Mouse (Mus musculus) cerebellum, adult 2 months (tissue): ENCODE data around the gene Orc5. TPM values are rescaled to one million over a fixed set of nuclear protein-coding genes. Genes with fewer than 3 reads are reported as not detected.
"Not testable (repeated sequence)": the region's sequence is repeated elsewhere in the genome, so short reads cannot be mapped to it uniquely, and the experiment has no call there.

Source experiments
- DNase-seq, 2 experiments: peaks; one replicate each; pipeline ENCODE4 v3.0.0; 2021
- H3K27ac ChIP-seq: fragments of 200-500 bp; 2 replicates; pipeline ENCODE4 v1.5.1; 2012; ENCODE audit warnings: low read length, control low read depth, inconsistent platforms; ENCODE audit not compliant: insufficient read depth
- H3K27me3 ChIP-seq: fragments of 200-500 bp; 2 replicates; pipeline ENCODE4 v1.6.1; 2012; ENCODE audit warnings: inconsistent platforms, mild to moderate bottlenecking, low read length, moderate library complexity; ENCODE audit not compliant: control insufficient read depth, insufficient read depth
- H3K4me1 ChIP-seq: fragments of 200-500 bp; 2 replicates; pipeline ENCODE4 v1.6.1; 2011; ENCODE audit warnings: low read length; ENCODE audit not compliant: control insufficient read depth, insufficient read depth
- H3K4me3 ChIP-seq: fragments of 200-500 bp; replicated peaks from 2 replicates; pipeline ENCODE3; 2011; ENCODE audit warnings: mild to moderate bottlenecking, low read depth, low read length, control low read depth; ENCODE audit not compliant: insufficient read depth
- CTCF ChIP-seq: fragments of 200-500 bp; IDR thresholded peaks from 2 replicates; pipeline ENCODE4 v1.5.1; 2011; ENCODE audit warnings: low read depth, mild to moderate bottlenecking, control low read depth, low read length, moderate library complexity, borderline replicate concordance; ENCODE audit not compliant: insufficient read depth
- POLR2A ChIP-seq: fragments of 200-500 bp; IDR thresholded peaks from 2 replicates; pipeline ENCODE4 v1.6.1; 2011; ENCODE audit warnings: low read length, control low read depth, borderline replicate concordance; ENCODE audit not compliant: insufficient read depth
- WGBS: fragments of 180-500 bp; shearing (Covaris S2); methylation state at CpG from one replicate; pipeline ENCODE4 v1.1.7; 2018; 5-methylcytosine and 5-hydroxymethylcytosine counted together
- polyA plus RNA-seq: library from polyadenylated mRNA; depleted of rRNA; stranded (reverse); fragments of >200 nt; gene quantifications from 2 replicates; pipeline ENCODE4 v1.2.3, GENCODE M21; 2012

Orc5 gene
- polyA plus RNA-seq, 1 experiment, result 9.7 TPM

DNA sequence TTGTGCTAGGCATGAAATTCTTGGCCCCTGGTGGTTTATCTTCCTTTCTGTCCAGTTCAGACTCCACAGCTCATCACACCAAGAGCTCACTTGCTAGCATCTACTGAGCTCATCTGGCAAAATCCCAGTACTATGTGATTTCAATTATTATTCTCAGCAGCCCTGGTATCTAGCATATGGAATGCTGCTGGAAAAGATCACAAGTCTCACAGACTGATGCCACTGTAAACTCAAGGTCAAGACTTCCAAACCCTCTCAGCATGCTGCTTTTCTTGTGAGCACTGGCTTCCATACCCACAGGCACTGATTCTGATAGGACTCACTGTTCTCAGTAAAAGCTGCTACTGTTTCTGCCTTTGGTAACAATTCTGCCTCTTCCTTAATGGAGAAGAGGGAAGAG, 59.1 kb downstream of the Orc5 start:
- Histone ChIP-seq H3K27ac (peak overlapping the region; percentile 21; the same call in 1 of the 2 replicates), H3K4me3 (no peak overlapping the region), H3K4me1 (peaks cover 14% of the 10 kb centered on the region; the same call in 1 of the 2 replicates), H3K27me3 (no peaks in the 10 kb centered on the region)
- DNase-seq, result peak; percentile 53 to 77
- TF ChIP-seq CTCF, result no peak
- no peak for TF ChIP-seq POLR2A

DNA sequence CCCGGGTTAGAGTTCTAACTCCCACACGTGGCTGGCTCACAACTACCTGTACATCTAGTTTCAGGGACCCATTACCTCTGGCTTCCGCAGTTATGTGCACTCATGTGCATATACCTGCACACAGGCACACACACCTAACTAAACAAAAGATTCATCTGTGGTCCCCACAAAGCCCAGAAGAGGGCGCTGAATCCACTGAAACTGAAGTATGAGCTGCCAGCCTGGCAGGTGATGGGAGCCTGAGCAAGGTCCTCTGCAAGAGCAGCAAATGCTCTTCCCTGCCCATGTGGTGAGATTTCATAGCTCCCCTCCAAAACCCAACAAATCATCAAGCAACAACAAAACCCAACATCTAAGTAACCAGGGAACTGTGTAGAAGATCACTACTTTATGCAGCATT, 61.1 kb downstream of the Orc5 start:
- TF ChIP-seq POLR2A, result no peak
- TF ChIP-seq CTCF, result peak; percentile 29; the same call in 1 of the 2 replicates
- peak in 1 of 2 experiments; percentile 42 for DNase-seq
- Histone ChIP-seq H3K27me3 (no peaks in the 10 kb centered on the region), H3K27ac (no peak overlapping the region), H3K4me3 (no peak overlapping the region), H3K4me1 (peaks cover 24% of the 10 kb centered on the region)
- 87% methylated on average over 4 of the region's 4 CpGs for WGBS

DNA sequence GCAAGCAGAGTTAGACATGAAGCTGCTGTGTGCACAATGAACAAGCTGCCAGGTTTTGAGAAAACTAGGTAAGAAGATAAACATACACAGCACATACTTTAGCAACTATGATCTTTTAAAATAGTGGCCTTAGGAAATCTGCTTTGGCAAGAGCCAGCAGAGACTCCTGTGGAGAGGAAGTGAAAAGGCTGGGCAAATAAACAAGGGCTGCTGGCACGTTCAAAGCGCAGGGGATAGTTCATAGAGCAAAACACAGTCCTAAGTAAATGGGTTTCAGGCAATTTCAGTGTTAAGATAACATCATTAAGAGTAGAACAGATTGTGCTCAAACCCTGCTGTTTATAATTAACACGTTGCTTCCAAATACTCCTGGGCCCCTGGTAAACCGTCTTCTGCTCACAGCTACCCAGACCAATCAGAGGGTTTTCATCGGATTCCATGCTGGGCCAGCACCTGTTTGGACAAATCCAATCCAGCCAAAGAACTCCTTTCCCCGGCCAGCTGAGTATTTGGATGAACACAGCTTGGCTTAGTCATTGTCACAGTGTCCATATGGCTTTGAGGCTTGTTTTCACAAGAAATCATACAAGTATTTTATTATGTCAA, 63.5 kb downstream of the Orc5 start:
- WGBS, result 4% methylated on average over 6 of the region's 6 CpGs
- DNase-seq, result peak; percentile 94 to 99

DNA sequence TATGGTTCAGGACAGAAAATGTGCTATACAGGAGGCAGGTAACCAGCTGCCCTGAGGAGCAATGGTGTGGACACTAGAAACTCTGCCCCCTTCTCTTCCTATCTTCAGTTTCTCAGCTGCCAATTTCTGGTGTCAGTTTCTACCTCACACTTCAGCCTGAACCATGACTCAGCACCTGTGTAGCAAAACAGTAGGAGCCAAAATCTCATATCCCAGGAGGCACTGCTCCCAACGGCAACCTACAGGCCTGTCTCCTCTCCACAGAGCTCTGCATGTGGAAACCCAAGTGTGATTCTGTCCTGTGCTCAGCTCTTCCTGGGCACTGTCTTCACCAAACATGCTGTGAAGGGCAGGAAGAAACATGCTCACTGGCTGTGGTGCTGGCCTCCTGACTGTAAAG, 64.5 kb downstream of the Orc5 start:
- H3K4me3 ChIP-seq, result no peak overlapping the region
- 7% methylated on average over 1 of the region's 1 CpGs for WGBS
- TF ChIP-seq CTCF, result no peak
- TF ChIP-seq POLR2A, result no peak
- peak overlapping the region; percentile 96 for H3K27ac ChIP-seq
- H3K4me1 ChIP-seq, result peaks cover 26% of the 10 kb centered on the region
- H3K27me3 ChIP-seq, result no peaks in the 10 kb centered on the region
- DNase-seq, result peak; percentile 55 to 60

More for the DNA sequence above, 63.5 kb downstream of the Orc5 start:
- TF ChIP-seq POLR2A (no peak), CTCF (no peak)
- Histone ChIP-seq H3K4me1 (peaks cover 30% of the 10 kb centered on the region), H3K27ac (peak overlapping the region; percentile 78), H3K27me3 (no peaks in the 10 kb centered on the region), H3K4me3 (no peak overlapping the region)

DNA sequence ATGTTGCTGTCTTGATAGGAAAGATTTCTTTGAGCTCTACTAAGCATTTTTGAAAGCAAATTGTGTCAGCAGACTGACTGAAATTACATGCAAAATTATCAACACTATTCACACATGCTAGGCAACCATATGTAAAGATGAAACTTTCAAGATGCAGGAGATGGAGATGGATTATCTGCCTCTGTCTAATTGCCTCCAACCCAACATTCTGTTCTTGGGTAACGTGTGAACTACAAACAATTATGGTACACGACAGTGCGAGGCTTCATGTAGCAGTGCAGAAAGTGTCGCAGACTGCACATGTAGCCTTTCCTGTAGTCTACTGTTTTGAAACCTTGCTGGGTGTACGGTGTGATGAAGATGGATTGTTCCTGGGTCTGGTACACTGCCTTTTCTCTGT, 67.7 kb downstream of the Orc5 start:
- H3K27me3 ChIP-seq, result no peaks in the 10 kb centered on the region
- WGBS, result 95% methylated on average over 5 of the region's 5 CpGs
- no peak for TF ChIP-seq CTCF
- no peak for TF ChIP-seq POLR2A

DNA sequence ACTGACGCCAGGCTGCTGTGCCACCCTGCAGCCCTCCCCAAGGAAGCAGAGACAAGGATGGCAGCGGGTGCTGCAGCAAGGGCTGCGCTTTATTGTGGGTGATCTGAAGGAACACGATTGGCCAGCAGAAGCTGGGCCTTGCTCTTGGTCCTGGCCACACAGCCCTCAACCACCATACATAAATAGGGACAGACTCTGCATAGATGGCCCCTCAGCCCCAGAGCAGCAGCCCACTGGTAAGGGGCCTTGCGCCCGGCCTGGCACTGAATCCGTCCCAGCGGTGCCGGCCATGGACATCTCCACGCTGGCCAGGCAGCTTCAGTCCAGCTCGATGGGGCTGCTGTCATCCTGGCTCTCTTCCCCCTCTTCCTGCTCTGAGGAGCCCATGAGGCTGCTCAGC, 77.8 kb downstream of the Orc5 start:
- not testable (repeated sequence) for H3K27me3 ChIP-seq, H3K4me1 ChIP-seq, H3K27ac ChIP-seq, H3K4me3 ChIP-seq, DNase-seq
- 46% methylated on average over 8 of the region's 11 CpGs for WGBS

More for the DNA sequence above, 67.7 kb downstream of the Orc5 start:
- Histone ChIP-seq H3K27ac (no peak overlapping the region), H3K4me3 (no peak overlapping the region), H3K4me1 (peaks cover 22% of the 10 kb centered on the region)
- DNase-seq, result no peak

DNA sequence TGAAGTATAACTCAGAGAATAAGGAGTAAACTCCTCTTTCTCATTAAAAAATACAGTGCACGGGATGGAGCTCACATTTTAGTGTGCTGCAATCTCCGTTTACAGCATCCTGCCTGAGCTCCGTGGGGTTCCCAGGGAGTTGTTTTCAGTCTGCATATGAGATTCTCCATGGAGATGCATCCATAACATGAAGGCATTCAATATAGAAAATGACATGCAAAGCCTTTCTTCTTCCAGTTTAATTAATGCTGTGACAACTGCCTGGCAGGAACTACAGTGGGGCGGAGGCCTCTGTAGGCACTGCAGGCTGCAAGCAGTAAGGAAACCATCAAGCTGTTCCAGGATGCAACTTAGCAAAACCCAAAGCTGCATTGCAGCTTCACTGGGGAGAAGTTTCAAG, 79.0 kb downstream of the Orc5 start:
- Histone ChIP-seq H3K27ac (no peak overlapping the region), H3K4me3 (no peak overlapping the region), H3K4me1 (peaks cover 3% of the 10 kb centered on the region; the same call in 1 of the 2 replicates), H3K27me3 (no peaks in the 10 kb centered on the region)
- 77% methylated on average over 4 of the region's 4 CpGs for WGBS
- DNase-seq, result no peak
- no peak for TF ChIP-seq CTCF
- no peak for TF ChIP-seq POLR2A

DNA sequence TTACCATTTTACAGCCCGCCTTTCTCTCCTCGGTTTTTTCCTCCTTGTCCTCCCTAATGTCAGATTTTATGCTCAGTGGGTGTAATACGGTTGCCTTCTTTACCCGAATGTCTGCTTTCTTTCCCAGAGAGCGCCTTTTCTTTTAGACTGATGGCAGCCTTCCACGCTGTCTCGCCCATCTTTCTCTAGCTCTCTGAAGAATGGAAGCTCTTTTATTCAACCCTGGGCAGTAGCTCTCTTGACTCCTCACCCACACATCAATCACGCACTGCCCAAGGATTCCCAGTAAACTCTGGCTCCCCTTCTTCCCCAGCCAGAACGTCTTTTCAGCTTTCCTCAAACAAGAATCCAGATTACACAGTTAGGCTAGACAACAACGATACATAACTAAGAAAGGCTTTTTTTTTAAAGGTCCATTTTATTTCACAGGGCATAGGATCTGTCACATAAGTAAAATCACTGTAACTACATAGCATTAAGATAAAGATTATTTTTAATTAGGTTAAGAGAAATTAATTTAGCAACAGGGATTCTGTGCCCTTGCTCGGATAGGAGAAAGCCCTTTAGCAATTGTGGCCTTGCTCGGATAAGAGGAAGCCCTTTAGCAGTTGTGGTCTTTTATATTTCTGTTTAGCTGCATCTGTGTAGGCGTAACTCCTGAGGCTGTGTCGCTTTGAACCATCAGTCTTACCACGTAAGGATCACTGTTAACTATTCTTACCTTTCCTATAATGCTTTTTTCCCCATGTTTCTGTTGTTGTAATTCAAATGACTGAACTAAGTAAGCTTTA, 97.2 kb downstream of the Orc5 start:
- DNase-seq, result no peak
- no peak for TF ChIP-seq POLR2A
- TF ChIP-seq CTCF, result no peak
- no peak overlapping the region for H3K4me3 ChIP-seq
- no peaks in the 10 kb centered on the region for H3K27me3 ChIP-seq
- H3K27ac ChIP-seq, result no peak overlapping the region
- no peaks in the 10 kb centered on the region for H3K4me1 ChIP-seq
- 66% methylated on average over 15 of the region's 15 CpGs for WGBS
